Mouse (Mus musculus) gonadal fat pad, adult 2 months (tissue): Measurements from ENCODE around the gene Arhgap6. TPM values are rescaled to one million over a fixed set of nuclear protein-coding genes. Genes with fewer than 3 reads are reported as not detected.
A peak's percentile ranks its signal among the peaks of the same experiment; 100 is the strongest.

Experiments used
- DNase-seq: peaks from one replicate; pipeline ENCODE4 v3.0.0-alpha.2; 2012; ENCODE audit warnings: low read depth
- polyA plus RNA-seq: library from polyadenylated mRNA; depleted of rRNA; stranded (reverse); fragments of >200 nt; gene quantifications from 2 replicates; pipeline ENCODE4 v1.2.3, GENCODE M21; 2012

Gene Arhgap6
- polyA plus RNA-seq, 1 experiment: 1.8 TPM

DNA sequence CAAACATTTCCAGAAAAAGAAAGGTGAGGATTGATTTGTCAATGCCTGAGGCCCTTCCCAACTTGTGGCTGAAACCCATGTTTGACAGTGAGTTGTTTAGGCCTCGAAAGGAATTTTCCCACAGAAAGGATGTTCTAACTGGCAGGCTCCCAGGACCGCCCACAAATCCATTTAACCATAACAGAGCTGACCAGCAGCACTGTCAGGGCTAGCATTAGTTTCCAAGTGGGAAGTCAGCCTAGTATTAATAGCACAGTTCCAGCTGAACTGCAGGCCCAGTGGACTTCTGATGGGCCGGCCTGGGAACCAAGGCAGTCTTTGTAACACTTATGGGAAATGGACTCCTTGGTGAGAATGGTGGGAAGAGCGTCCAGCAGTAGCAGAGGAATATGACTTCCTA is 317.8 kb downstream of the Arhgap6 start:
- no peak for DNase-seq

DNA sequence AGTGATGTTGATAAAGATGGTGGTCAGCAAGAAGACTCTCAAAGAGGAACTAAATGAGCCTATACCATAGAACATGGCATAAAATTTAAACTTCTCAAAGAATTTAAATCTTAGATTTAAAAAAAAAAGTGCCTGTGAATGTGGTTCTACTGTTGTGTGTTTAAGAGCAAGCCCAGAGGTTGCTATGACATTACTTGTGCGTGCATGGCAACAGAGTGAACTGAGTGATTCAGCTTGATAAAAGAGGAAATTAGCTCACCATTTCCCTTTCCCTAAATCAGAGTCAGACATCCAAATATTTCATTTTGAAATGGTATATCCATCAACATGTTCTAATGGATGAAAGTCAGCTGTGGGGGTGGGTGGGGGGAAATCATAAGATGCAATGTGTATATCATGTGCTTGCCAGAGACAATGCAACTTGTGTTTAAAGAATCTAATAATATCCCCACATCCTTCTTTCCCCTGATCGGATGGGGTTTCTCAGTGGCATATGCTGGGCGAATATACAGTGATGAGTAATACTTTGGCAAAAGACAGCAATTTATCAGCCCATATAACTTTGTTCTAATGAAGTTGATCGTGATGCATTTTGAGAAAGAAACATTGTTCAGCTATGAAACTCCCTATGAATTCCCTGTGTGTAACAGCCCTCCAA is 328.3 kb downstream of the Arhgap6 start:
- no peak for DNase-seq

DNA sequence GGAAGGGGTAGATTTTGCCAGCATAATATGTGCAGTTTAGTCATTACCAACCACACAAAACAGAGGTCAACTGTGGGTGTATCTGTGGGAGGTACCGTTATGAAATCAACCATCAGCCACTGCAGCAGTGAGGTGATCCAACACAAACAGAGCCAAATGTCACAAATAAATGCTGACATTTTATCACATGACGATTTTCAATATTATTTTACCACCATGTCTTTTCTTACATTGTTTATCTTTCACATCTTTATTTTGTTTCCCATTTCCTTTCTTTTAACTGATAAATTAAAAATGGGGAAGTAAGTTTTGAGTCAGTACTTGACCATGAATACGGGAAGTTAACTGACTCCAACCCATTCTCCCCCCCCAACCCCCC is 328.9 kb downstream of the Arhgap6 start:
- DNase-seq: no peak

DNA sequence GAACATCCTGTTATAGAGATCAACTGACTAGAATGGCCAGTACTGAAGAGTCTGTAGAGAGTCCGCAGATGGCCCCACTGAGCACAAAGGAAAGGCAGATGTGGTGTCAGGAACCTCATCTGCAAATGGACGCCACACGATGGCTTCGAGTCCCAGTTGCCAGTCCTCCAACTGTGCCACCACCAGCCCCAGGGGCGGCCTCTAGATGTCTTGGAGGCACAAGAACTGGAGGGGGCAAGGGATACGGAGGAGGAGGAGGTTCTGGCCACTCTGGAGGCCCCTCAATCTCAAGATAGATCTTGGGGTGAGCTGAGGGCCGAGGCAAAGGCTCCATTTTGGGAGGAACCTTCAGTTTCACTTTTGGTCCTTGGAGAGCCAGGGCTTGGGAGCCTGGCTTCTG is 344.9 kb downstream of the Arhgap6 start:
- DNase-seq: no peak

DNA sequence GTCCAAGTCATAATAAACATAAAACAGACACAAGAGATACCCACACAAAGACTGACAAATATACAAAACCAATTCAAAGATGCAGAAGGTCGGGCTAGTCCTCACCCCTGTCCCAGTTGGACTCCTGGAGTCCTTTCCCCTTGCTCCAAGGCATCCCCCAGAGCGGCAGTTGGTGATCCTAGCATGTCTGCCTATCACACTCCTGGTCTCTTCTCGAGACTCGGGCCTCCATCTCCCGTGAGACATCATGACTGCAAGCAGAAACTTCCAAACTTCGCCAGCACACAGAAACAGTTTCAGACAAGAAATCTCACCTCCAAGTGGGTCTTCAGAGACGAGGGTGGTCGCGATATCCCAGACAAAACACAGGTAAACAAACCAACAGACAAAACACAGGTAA is 345.6 kb downstream of the Arhgap6 start:
- no peak for DNase-seq

DNA sequence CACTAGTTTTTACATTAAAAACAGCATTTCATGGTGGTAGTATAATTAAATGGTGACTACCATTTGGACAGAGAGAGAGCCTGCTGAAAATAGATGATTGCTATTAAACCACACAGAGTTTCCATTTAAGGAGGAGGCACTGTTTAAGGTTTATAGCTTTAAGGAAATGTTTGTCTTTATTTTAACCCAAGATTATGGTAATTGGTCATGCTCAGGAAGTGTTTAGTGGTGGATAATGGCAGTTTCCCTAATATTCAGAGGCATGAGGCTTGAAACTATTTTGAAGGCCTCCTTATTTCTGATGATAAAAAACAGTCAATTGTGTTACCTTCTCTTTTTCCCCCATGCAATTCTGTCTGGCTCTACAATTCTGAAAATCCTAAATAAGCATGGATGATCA is 358.9 kb downstream of the Arhgap6 start:
- no peak for DNase-seq

DNA sequence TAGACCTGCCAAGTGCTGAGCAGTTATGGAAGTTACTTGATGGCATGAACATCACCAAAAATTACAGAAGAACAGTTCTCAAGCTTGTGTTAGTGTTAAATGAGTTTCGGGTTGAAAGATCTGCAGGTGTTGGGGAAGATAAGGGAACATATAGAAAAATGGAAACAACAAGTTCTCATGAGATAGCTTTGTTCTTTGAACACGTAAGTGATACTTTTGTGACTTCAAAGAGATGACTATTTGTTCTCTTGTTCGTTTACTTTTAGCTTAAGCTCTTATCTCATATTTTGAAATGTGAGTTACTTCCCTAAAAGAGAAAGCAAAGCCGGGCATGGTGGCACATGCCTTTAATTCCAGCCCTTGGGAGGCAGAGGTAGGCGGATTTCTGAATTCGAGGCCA is 363.5 kb downstream of the Arhgap6 start:
- DNase-seq: no peak

DNA sequence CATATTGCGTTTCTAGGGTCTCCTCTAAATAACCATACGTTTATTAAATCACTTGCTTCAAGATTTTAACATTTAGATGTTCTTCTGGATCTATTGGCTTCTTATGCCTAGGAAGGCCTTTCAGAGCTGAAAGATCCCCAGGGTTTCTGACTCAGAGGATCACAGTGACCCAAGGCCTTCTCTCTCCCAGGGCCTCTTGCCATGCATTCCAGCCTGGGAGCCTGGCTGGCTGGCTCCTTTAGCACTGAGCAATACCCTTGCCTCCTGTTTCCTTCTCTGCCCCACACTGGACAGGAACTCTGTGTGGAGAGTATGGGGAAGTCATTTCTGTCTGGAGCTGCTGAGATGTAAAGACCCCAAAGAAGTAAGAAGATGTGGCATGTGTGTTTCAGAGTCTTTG is 376.1 kb downstream of the Arhgap6 start:
- no peak for DNase-seq

DNA sequence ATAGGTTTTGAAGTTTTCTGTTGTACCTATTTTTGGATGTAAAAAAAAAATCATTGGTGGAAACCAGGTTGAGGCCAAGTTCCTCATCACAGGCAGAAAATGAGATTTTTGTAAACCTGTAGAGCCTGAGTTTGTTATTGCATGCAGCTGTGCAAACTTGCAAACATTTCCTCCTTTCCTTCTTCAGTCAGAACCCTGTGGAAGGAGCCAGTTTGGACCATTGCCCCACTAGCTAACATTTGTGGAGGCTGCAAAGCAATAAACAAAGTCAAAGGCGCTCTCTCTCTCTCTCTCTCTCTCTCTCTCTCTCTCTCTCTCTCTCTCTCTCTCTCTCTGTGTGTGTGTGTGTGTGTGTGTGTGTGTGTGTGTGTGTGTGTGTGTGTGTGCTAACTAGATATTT is 378.9 kb downstream of the Arhgap6 start:
- no peak for DNase-seq

DNA sequence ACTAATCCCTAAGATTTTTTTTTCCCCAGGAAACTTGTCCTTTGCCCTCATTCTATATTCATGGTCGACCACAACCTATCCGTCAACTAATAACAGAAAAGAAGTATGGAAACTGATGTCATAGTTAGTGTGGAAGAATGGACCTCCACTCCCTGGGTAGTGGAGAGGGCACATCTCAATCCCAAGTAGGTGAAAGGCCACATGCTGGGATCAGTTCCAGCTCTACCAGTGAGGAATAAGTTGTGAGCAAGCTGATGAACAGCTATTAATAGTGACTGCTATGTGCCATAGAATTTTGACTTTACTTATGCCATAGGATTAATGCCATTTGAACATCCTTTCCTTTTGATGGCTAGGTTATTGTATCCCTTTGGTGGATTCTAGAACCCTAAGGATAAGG is 383.7 kb downstream of the Arhgap6 start:
- DNase-seq: no peak

DNA sequence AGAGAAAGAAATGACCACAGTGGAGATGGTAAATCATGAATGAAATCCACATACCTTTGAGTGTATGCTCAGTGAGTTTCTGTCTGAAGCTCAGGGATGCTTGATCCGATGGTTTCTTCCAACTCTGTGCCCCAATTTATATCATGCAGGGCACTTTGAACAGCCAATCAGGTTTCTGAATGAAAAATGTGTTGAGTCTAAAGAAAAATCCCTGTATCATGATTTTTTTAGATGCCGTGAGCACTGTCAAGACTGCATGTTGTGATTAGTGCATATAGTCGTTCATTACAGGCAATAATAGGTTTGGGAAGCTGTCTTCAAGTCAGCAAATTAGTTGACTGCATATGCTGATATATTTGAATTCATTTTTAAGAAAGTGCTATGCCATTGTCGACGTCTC is 392.2 kb downstream of the Arhgap6 start, which contains the start of gene Amelx:
TSS of gene Amelx (minus strand) at position 101 of the 400 bp plus-strand sequence.
- no peak for DNase-seq

DNA sequence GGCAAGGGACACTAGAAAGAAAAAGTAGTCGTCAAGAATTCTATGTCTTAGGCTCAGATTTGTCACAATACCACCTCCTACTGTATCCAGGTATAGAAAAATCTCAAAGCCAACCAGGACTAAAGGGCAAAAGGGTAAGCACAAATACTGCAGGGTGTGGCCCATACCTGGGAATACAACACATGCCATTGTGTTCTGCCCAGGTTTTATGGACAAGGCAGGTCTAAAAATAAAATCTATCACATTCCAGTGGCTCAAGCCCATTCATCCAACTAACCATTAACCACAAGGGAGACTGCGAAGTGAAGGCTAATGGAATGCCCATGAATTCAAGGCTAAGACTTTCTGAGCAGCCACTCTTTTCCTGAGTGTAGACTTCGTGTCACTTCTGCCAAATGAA is 415.1 kb downstream of the Arhgap6 start:
- no peak for DNase-seq

DNA sequence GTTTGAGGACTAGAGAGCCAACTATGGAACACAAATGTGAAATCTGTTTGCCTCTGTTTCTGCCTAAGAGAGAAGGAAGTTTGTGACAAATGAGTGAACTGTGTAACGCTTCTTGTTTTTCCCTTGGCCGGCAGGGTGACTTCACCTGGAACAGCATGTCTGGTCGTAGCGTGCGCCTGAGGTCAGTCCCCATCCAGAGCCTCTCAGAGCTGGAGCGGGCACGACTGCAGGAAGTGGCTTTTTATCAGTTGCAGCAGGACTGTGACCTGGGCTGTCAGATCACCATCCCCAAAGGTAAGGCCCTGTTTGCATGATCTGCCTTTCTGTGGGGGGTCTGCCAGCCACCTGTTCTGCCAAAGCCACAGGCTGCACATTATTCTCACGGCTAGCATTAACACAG is 425.2 kb downstream of the Arhgap6 start:
- DNase-seq: no peak

DNA sequence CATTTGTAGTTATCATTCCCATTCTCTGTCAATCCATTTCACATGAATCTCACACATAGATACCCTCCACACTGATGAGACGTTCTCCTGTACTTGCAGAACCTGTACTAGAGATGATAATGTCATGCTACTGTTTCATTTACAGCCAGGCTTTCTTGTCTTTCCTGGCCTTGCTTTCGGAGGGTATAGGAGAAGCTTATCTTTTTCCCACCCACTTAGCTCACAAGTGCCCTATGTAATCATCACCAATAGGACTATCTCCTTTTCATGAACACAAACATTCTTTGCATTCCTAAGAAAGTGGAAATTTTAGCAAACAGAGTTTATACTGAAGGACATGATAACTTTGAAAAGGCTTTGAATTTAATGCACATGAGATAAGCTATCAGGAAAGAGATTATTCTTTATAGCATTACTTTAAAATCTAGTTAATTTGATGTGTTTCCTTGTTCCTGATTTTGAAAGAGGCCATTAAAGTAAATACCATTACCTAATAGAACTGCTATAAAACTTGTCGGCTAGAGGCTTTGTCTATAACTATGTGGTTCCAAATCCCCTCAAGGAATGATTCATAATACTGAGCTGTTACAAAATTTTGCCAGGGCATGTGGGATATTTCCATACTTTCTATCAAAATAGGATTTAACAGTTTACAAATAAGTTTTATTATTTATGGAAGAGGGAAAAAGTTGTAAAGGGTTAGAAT is 427.6 kb downstream of the Arhgap6 start:
- peak; percentile 3 for DNase-seq

DNA sequence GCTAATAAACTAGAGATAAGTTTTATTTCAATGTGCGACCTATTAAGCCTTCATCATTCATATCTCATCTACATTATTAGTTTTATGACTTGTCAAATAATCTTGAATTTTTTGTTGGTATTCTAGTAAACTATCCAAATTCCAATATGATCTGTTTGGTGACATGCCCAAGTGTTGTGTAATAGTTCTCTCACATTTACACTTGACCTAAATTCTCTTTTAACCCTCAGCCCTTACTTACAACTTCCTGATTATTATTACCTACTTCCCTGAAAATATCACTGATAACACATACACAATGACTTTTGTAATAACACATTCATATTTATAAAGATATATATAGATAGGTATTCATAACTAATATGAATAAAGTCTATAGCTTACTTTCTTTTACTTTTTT is 461.0 kb downstream of the Arhgap6 start:
- DNase-seq: no peak

DNA sequence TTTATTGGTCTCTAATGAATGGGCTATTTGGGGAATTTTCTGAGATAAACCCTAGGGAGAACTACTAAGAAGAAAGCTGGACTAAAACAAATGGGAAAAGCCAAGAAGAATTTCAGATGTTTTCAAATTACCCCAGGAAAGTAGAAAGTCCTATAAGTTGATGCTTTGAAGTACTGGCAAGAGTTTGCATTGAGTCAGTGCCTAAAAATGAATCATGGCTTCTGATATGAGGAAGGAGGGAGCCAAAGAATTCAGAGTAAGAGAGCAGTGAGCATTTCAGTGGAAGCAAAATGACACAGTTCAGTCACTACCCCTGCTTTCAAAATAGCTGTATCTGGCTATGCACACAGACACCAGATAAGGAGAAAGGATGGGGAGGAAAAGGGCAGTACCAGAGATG is 461.8 kb downstream of the Arhgap6 start:
- DNase-seq: no peak

DNA sequence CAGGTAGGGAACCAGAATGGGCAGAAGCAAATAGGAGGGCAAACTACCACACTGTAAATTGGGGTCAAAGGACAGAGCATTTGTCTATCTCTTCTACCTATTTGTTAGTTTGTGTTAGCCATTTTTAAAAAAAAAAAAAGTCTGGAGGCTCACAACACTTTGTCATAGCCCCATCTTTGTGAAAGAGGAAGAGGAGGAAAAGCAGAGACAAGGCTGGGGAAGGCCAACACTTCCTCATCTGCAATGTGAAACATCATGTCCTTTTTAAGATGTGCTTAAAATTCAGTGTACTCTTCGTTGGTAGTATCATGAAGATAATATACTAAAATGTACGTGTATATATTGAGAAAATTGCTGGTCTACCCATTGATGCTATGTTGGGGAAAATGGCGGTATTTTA is 466.1 kb downstream of the Arhgap6 start:
- DNase-seq: no peak

DNA sequence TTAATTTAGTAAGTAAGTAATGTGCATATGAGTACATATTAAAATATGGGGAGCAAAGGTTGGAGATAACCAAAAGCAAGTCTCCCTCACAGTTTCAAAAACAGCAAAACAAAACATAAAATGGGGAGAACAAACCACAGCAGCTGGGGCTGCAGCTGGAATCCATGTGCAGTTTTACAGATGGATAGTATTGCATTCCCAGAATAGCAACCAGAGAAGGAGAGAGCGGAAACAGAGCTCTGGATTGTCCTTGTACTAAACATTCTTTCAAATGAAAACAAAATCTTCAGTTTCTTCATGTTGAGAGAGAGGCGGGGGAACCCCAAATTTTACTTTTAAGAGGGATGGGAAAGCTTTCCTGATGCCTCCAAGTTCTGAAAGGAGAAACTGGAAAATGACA is 467.3 kb downstream of the Arhgap6 start:
- DNase-seq: no peak

DNA sequence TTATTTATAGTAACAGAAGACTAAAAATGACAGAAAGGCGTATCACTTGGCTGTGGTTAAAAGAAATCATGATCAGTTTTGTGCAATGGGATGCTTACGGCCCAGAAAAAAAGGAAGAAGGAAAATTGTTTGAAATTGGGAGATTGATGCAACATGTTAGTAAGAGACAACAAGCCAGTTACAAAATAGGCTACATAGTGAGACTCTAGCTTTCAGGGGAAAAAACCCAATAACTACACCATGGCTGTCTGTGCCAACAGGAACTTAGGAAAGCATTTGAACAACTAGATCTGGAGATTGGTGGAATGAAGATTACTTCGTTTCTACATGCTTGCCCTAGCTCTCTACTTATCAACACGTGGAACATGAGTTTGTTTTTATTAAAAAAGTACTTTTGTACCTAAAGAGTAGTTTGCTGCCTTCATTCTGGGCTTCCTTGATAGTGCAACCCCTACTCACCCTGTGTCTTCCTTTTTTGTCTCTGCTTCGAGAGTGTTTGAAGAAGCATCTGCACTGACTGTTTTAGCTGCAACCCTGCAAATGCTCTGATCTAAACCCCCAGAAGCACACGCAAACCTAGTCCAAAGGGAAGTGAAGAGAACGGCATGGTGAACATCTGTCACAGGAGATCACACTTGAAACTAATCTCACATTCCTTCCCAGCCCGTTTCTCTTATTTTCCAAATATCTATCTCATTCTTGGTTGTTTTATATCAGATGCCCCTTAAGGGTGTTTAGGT is 468.7 kb downstream of the Arhgap6 start:
- no peak for DNase-seq

DNA sequence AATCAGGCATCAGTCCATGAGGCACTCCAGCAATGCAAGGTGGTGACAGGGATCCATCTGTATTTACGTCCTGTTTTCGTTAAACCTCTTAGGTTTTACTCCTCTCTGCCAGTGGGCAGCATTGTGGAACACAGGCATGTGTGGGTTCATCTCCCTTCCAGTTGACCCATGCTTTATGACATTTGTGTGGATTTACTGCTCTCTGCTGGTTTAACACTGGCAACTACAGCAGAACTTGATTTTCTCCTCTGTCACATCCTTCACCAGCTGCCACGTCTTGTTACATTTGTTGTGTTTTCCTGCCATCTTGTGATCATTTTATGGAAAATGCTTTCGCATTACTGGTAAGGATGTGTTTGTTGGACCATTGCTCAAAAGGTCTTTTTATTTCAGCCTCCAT is 504.7 kb downstream of the Arhgap6 start:
- DNase-seq: no peak

DNA sequence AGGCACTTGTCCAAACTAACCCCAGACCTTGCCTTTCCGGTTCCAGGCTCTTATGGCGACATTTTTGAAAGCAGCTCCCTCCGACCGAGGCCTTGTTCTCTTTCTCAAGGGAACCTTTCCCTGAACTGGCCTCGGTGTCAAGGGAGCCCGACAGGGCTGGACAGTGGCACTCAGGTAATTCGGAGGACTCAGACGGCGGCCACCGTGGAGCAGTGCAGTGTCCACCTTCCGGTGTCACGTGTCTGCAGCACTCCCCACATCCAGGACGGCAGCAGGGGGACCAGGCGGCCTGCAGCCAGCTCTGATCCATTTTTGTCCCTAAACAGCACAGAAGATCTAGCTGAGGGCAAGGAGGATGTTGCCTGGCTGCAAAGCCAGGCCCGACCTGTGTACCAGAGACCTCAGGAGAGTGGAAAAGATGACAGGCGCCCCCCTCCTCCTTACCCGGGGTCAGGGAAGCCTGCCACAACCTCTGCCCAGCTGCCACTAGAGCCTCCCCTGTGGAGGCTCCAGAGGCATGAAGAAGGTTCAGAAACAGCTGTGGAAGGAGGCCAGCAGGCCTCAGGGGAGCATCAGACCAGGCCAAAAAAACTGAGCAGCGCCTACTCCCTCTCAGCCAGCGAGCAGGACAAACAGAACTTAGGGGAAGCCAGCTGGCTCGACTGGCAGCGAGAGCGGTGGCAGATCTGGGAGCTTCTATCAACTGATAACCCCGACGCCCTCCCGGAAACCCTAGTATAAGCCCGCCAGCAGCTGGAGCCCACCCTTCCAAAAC is 507.6 kb downstream of the Arhgap6 start:
- DNase-seq: no peak

DNA sequence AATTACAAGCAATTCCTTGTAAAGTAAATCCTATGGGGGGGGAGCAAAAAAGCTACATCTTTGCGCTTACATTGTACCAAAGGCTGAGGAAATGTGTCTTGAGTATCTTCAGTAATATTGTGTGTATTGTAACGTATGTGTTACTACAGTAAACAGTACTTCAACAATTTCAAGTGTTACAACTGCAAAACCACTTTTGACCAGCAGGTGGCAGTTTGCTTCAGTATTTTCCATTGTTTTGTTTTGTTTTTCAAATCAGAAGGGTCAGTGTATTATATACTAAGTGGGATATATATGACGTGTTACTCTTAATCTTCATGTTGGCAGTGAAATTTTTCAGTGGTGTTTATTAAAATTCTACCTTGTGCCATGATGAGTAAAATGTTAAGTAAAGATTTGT is 509.0 kb downstream of the Arhgap6 start:
- DNase-seq: no peak
